Mouse (Mus musculus): ENCODE data around the gene Mtf1.

Mtf1 gene

DNA sequence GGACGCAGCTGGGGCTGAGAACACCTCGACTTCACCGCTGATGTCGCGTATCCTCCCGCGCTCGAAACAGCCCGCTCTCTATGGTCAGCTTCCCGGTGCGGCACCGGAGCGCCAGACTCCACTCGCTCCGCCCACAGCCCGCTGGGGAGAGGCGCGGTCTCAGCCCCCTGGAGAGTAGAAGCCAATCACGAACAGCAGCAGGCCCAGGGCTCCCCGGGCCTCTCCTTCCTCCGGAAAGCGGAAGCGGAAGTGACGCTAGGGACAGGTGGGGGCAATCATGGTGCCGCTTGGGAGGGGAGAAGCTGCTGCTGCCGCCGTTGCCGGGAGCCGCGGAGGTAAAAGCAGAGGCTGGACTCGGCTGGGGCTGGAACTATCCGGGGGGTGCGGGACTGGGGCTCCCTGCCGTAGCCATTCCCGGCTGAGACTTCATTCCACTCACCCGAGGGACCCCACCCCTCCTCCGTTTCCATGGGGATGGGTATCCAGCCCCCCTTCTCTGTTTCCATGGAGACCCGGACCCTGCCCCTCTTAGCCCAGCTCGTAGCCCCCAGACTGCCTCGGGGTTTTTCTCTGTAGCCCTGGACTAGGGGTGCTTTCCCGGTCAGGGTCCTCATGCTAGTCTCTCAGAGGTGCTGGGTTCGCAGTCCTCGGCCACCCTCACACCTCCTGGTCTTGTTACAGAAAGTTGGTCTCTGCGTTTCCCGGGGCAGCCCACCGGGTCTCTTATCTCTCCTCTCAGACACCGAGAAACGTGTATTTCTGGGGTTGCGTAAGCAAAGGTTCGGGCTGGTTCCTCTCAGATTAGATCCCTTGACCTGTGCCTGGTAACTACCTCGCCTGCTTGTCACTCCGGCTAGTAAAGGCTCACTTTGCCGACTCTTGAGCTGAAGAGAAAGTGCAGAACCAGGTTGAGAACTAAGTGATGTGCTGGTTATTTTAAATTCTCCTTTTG, 681 bp downstream of the Mtf1 start:
- peak; percentile 83 for DNase-seq (ENCODE audit: extremely low spot score, low read depth, low spot score)

DNA sequence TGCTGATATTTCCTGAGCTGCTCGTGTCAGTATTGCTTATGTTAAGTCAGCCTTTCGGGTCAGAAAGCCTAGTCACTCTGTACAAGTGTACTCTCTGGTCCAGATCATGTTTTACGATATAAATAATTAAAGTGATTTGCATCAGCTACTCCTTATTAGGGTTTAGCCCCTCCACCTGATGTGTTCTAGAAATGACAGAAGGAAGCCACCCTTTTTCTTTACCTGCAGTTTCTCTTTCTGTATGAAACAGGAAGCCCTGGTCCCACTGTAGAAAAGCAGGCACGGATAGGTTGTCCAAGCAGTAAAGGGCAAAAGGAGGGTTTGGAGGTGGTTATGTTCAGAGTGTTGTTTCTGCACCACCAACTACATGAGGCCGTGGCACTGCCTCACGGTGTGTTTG, 1.5 kb downstream of the Mtf1 start:
- DNase-seq (ENCODE audit: extremely low spot score, low read depth, low spot score): no peak

DNA sequence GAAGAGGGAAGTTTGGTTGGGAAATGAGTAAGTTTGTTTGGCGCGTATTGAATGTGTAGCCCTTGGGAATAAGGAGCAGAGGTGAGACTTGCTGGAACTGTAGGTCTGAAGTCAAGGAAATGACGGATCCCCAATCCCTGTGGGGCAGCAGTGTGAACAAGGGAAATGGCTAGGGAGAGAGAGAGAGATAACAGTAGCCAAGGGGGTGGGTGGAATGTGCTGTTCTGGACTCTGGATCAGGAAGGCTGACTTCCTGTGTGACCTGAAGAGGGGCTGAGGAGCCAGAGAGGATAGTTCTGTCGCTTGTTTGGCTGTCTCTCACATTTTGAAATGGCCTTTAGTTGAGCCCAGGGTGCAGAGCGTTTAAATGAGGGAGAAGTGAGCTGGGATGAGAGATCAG, 6.6 kb downstream of the Mtf1 start:
- DNase-seq (ENCODE audit: extremely low spot score, low read depth, low spot score): no peak

DNA sequence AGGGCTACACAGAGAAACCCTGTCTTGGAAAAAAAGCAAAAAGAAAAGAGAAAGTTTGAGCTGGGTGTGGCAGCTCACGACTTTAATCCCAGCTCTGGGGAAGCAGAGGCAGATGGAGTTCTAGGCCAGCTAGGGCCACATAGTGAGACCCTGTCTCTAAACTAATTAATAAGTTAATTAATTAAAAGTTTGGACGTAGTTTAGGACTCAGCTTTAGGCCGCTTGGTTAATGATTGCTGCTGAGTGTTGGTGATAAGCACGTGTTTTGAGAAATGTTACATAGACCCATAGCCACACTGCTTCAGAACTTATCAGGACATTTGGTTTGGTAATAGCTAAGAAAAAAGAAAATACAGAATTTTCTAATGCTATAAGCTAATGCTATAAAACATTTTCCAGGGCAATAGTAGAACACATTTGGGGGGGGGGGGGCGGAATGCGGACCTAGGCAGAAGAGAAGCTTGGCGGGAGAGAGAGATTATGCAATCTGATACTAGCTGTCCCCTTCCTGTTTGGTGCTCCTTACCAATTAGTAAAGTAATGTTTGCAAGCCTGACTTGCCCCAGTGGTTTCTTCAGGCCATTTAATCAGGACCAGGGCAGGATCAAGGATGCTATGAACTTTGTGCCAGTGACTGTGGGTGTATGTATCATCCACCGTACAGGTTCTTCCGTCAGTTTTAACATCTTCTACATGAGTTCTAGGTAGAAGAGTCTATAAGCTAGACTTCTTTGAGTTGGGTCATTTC, 7.4 kb downstream of the Mtf1 start:
- DNase-seq (ENCODE audit: extremely low spot score, low read depth, low spot score): no peak

DNA sequence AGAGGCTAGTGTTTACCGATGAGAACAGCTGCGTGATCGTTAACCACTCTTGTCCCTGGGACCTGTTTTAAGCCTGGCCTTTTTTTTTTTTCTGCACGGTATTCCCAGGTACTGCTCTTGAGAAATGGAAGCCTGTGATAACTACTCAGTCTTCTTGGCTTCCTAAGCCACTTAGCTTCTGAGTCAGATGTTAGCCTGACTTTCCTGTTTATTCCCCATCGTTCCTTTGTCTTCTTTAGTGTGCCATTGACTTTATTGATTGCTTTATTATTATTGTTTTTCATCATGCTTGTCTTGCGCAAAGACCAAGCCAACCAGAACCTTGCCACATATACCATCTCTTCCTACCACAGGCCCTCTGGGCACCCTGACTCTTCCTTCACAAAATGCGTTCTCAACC, 8.2 kb downstream of the Mtf1 start:
- DNase-seq (ENCODE audit: extremely low spot score, low read depth, low spot score): no peak

DNA sequence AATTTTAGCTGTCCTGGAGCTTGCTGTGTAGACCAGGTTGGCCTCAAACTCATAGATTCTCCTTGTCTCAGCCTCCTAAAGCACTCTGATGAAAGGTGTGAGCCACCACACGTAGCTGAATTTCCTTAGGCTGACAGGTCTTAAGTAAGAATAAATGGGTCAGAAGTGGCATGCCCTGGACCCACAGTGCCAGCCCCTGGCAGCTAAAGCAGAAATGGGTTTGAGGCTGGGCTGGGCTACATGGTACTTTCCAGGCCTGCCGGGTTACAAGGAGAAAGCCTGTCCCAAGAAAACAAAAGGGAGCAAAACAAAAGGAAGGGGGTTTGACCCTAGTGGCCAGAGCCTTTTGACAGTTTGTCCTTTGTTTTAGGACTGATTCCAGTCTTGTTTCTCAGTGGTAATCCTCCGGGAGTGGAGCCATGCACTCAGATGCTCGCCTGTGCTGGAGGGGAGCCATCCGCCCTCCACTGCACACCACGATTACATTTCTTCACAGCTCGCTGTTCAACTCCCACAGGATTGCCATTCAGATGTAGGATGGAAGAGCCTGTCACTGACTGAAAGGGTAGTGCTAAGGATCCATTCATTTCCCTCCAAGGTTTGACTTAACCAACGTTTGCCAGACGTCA, 9.6 kb downstream of the Mtf1 start:
- no peak for DNase-seq (ENCODE audit: extremely low spot score, low read depth, low spot score)

DNA sequence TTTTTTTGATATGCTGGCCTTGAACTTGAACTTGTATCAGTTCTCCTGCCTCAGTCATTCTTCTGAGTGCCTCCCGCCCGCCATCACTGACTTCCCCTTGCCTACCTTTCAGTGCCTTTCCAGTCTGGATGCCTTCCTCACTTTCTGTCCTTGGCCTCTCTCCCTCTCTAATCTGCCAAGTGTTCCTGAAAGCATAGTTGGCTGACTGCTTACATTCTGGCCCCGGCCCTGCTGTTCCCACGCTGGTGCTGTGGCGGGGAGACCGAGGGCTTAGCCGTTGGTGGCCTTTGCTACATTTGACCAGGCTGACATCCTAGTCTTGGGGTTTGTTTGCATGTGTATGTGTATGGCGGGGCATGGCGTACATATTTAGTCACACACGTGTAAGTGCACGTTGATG, 14.0 kb downstream of the Mtf1 start:
- no peak for DNase-seq (ENCODE audit: extremely low spot score, low read depth, low spot score)

DNA sequence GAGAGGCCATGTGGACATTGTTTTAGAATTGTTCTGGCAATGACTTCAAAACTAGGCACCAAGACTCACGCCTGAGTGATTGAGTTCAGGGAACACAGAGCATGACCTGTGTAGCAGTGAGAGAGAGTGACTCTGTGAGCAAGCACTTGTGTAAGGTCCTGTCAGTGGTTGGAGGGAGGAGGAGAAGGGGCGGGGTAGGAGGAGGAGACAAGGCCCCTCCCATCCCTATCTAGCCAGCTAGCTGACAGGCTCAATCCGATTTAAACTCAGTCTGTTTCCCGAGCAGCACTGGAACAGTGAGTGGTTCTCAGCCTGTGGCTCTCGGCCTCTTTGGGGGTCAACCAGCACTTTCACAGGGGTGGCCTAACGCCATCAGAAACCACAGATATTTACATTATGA, 15.9 kb downstream of the Mtf1 start:
- no peak for DNase-seq (ENCODE audit: extremely low spot score, low read depth, low spot score)

DNA sequence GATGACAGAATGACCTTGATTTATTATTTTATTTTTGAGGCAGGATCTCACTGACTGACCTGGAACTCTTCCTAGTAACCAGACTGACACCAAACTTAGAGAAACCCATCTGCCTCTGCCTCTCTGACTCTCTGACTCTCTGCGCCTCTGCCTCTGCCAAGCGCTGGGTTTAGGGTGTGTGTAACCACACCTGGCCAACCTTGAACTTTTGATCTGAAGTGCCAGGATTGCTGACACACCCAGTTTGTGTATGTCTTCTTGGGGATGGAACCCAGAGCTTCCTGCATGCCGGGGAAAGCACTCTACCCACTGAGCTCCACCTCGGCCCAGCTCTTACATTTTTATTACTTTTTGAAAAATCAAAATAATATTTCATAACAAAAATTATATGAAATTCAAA, 16.9 kb downstream of the Mtf1 start:
- DNase-seq (ENCODE audit: extremely low spot score, low read depth, low spot score): no peak

DNA sequence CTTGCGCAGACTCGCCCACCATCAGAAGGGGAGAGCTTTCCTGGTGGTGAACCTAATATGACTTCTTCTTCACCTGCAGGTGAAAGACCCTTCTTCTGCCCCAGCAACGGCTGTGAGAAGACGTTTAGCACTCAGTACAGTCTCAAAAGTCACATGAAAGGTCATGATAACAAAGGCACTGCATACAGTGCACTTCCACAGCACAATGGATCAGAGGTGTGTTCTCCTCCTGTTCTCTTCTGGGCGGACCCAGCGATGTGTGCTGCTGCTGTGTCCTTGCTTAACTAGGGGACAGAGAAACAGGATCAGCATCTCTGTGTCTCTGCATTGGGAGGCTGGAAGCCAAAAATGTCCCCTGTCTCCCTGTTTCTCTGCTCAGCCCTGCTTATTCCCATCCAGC, 23.1 kb downstream of the Mtf1 start:
- no peak for DNase-seq (ENCODE audit: extremely low spot score, low read depth, low spot score)

DNA sequence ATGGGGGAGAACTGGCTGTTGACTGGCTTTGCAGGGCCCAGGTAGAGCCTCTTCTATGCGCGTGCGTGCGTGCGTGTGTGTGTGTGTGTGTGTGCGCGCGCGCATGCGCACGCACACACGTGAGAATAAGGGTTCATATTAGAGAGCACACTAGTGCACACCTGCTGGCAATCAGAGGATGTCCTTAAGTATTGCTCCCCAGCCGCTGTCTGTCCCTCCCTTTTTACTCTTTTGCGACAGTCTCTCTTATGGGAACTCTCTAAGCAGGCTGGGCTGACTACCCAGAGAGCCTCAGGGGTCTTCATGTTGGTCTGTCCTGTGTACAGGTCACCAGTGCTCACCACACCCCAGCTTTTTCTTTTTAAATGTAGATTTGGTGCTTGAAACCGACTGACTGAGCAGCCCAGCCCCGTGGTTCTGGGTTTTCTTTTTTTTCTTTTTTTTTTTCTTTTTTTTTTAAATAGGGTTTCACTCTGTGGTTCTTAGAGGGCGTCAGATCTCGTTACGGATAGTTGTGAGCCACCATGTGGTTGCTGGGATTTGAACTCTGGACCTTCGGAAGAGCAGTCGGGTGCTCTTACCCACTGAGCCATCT, 23.6 kb downstream of the Mtf1 start:
- DNase-seq (ENCODE audit: extremely low spot score, low read depth, low spot score): no peak

DNA sequence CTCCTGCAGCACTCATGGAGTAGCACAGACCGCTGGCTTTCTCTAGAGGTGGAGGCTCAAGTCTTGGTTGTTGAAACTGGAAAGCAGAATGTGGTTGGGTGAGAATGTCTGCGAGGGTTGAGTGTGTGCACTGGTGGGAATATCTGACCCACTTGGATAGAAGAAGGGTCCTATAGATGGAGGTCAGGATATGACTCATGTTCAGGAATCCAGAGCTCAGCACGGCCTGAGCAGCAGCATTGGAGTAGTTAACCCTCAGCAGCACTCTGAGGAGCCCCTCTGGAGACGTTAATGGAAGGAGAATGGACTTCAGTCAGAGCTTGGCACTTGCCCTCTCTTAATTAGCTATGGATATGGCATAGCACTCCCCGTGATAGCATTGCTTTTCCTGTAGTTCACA, 27.8 kb downstream of the Mtf1 start:
- no peak for DNase-seq (ENCODE audit: extremely low spot score, low read depth, low spot score)

DNA sequence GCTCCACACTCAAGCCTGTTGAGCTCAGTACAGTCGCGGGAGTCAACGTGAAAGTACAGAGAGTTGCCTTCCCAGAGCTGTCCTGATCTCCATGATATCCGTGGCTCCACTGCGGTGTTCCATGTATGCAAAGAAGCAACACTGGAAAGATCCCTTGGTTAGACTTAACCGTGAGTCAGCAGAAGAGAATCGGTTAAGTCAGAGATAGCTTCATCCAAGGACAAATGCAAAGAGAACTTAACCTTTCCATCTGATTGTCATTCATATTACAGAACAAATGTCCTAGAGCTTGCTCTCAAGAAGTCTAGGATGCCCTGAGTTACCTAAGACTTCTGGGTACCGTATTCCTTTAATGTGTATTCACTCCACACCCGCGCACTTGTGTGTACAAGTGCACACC, 30.9 kb downstream of the Mtf1 start:
- no peak for DNase-seq (ENCODE audit: extremely low spot score, low read depth, low spot score)

DNA sequence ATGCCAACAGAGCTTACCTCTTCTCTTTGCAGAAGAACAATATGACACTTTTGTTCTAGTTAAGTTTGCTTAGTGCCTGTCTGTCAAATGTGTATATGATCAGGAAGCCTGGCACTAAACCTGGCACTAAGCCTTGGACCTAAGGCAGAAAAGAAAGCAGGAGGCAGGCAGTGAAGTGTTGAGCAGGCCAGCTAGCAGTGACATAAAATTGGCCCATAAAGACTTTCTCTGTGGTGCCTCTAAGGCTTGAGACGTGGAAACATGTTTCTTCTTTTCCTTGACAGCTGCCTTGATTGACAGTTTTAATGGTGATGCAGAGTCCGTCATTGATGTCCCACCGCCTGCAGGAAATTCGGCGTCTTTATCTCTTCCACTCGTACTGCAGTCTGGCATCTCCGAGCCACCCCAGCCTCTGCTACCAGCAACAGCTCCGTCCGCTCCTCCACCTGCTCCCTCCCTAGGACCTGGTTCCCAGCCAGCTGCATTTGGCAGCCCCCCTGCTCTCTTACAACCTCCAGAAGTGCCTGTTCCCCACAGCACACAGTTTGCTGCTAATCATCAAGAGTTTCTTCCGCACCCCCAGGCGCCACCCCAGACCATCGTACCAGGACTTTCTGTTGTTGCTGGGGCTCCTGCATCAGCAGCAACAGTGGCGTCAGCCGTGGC, 36.3 kb downstream of the Mtf1 start:
- DNase-seq (ENCODE audit: extremely low spot score, low read depth, low spot score): no peak

DNA sequence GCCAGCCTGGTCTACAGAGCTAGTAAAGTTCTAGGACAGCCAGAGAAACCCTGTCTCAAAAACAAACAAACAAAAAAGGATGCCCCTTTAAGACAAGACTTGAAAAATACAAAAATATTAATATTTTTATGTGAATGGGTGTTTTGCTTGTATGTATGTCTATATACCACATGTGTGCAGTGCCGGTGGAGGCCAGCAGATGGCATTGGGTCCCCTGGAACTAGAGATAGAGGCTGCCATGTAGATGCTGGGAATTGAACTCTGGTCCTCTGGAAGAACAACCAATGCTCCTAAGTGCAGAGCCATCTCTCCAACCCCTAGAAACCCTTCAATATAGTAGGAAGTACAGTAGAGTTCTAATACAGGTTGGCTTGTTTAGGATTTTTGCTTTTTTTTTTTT, 39.1 kb downstream of the Mtf1 start:
- DNase-seq (ENCODE audit: extremely low spot score, low read depth, low spot score): no peak

DNA sequence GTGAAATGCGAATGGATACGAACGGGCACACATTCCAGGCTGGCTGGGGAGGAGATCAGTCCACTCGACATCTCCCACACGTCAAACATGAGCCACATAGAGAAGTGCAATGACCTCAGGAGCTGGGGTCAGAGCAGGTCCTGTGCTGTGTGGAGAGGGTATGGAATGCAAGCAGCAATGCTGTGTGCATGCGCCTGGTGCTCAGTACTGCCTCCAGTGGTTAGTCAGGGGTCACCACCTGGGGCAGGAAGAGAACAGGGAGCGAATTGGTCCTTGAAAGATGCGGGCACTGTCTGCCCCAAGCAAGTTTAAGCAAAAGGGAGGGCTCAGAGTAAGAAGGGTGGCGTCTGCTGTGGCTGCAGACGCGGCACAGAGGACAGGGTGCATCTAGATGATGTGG, 41.6 kb downstream of the Mtf1 start:
- no peak for DNase-seq (ENCODE audit: extremely low spot score, low read depth, low spot score)

DNA sequence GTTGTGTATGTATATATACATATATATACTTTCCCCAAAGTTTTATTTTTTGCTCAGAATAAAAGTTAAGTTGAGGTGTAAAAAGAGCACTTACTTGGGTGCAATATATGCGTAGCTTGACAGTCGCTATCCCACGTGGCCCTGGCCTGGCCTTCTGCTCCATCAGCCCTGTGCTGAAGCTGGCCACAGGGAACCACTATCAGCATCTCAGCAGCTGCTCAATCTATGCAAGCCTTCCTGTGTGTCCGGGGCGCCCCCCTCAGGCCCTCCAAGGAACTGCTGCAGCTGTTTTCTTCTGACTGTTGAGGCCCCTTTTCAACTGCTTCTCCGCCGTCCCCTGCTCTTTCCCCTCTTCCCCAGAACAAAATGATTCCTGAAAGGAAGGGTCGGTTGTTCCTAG, 45.7 kb downstream of the Mtf1 start:
- DNase-seq (ENCODE audit: extremely low spot score, low read depth, low spot score): no peak

DNA sequence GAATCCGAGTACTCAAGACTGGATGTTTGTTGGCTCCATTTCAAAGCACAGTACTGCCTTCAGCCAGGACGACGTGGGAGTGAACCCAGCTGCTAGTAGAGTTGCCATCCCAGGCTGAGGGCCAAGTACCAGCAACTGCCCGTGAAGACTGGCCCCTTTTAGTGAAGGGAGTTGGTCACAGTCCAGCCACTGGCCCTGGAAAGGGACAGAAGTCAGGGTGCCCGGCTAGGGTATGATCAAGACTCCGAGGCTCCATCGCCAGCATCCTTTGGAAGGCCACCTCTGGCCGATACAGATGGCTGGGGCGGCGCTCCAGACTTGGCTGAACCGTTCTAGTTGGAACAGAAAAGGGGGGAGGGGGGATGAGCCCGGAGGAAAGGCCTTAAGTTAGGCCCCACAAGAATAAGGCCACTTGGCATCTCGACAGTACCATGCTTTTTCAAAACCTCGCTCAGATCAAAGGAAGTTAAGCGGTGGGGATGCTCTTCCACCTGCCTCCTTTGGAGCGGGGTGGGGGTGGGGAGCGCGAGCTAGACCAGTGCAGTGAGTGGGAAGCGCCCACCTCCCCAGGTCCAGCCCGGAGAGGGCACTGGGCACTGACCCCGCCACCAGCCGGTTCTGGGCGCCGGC, 47.8 kb downstream of the Mtf1 start:
- no peak for DNase-seq (ENCODE audit: extremely low spot score, low read depth, low spot score)

DNA sequence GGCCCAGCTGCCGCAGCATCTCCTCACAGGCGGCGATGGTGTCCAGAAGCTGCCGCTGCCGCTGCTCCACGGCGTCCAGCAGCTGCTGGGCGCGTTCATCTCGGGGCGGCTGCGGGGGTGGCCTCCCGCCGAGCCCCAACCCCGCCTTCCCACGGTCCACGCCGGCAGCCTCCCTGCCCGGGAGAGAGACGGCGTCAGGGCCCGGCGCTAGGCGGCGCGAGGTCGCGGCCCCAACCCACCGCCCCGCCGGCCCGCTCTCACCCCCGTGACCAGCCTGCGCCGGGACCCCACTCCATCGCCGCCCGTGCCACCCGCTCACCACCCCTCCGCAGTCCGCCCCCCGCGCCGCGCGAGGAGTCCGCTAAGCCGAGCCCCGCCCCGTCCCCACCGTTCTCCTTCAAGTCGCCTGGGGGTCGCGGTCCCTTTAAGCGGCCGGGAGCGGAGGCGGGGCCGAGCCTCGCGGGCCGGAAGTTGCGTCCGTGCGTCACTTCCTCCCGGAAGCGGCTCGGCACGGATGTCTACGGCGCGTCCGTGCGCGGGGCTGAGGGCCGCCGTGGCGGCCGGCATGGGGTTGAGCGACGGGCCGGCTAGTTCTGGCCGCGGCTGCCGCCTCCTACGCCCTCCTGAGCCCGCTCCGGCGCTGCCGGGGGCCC, 48.5 kb downstream of the Mtf1 start, which contains the start of gene Yrdc:
TSS of gene Yrdc (plus strand) at position 419 of the 653 bp plus-strand sequence.
- DNase-seq (ENCODE audit: extremely low spot score, low read depth, low spot score): peak; percentile 50

Measured in hindlimb bud, embryonic 11.5 days (tissue).